ENCODE assay signal across 18 mouse cellular contexts in genomic region chr16:6381572-6381971, GRCm38 (mm10).
"Had no signal": no experiment of that assay in that cellular context is flagged by ENCODE, and none has a peak within 500 bp of the region (broad histone marks: within the 10 kb centered on the region; RNA-seq: fewer than 3 reads in every experiment).

No protein-coding gene starts in this region.

- DNase-seq: kidney, adult 11 months; kidney, adult 9 months; kidney, postnatal 36 days; liver; liver, embryonic 13.5 days; liver, postnatal 0 days; lung, postnatal 14 days; retina, postnatal 1 day; right cerebral cortex, postnatal 4 days; thymus, postnatal 36 days had no signal

- H3K4me2 ChIP-seq: limb, embryonic 12.5 days; liver, embryonic 13.5 days; lung, embryonic 15.5 days; midbrain, embryonic 11.5 days; midbrain, embryonic 15.5 days; stomach, embryonic 15.5 days had no signal

- H3K9ac ChIP-seq: limb, embryonic 12.5 days; liver, embryonic 13.5 days; liver, postnatal 0 days; lung, embryonic 15.5 days; midbrain, embryonic 15.5 days; stomach, embryonic 15.5 days had no signal

- H3K27ac ChIP-seq: kidney, postnatal 0 days; limb, embryonic 12.5 days; liver, embryonic 13.5 days; lung, embryonic 15.5 days; macrophage; midbrain, embryonic 15.5 days; stomach, embryonic 15.5 days had no signal

- H3K4me3 ChIP-seq: limb, embryonic 12.5 days; liver, embryonic 13.5 days; lung, embryonic 15.5 days; megakaryocyte, embryonic 14.5 days; midbrain, embryonic 15.5 days; stomach, embryonic 15.5 days had no signal

- H3K27me3 ChIP-seq: limb, embryonic 12.5 days; liver, embryonic 13.5 days; lung, embryonic 15.5 days; megakaryocyte, embryonic 14.5 days; midbrain, embryonic 15.5 days; stomach, embryonic 15.5 days had no signal

- H3K4me1 ChIP-seq: limb, embryonic 12.5 days; liver, embryonic 13.5 days; lung, embryonic 15.5 days; megakaryocyte, embryonic 14.5 days; stomach, embryonic 15.5 days had no signal

- H3K9me3 ChIP-seq: limb, embryonic 12.5 days; liver, embryonic 13.5 days; lung, embryonic 15.5 days; megakaryocyte, embryonic 14.5 days; midbrain, embryonic 15.5 days; stomach, embryonic 15.5 days had no signal

- H3K36me3 ChIP-seq: limb, embryonic 12.5 days; liver, embryonic 13.5 days; lung, embryonic 15.5 days; midbrain, embryonic 15.5 days; stomach, embryonic 15.5 days had no signal

- ATAC-seq: liver, postnatal 0 days; midbrain, embryonic 15.5 days had no signal
